Mouse (Mus musculus) thymus, adult 2 months (tissue): ENCODE data around the gene Cep57.

ENCODE experiments used
- CTCF ChIP-seq: fragments of 200-500 bp; IDR thresholded peaks from 2 replicates; pipeline ENCODE4 v1.5.1; 2012; ENCODE audit warnings: mild to moderate bottlenecking, control low read depth, low read length, moderate library complexity, borderline replicate concordance; ENCODE audit not compliant: control insufficient read depth, poor library complexity, insufficient read depth; ENCODE audit errors: extremely low read depth
- POLR2A ChIP-seq: fragments of 200-500 bp; IDR thresholded peaks from 2 replicates; pipeline ENCODE4 v1.6.1; 2012; ENCODE audit warnings: mild to moderate bottlenecking, low read length, control low read depth, moderate library complexity; ENCODE audit not compliant: control insufficient read depth, poor library complexity, insufficient read depth; ENCODE audit errors: extremely low read depth

DNA sequence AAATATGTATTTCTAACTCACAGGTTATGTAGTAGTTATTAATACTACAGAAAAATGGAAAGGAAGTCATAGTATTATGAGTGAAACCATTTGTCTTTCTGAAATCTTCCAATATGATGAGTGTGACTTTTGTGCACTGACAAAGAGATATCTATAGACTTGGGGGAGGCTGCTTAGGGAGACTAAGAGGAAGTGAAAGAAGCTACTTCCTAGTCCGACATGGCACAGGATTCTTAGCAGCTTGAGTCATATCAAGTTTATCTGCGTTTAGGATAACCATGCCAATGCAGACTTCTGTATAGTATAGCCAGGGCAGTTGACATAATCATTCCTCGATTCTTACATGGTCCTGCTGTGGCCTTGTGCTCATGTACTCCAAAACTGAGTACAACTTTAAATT lies 8.3 kb upstream of the Cep57 start:
- no peak for TF ChIP-seq CTCF
- no peak for TF ChIP-seq POLR2A
